Mouse (Mus musculus) spleen, postnatal 36 days (tissue): Measurements from ENCODE around the gene Hist1h4d.
A peak's percentile ranks its signal among the peaks of the same experiment; 100 is the strongest.
"Not testable (repeated sequence)": the region's sequence is repeated elsewhere in the genome, so short reads cannot be mapped to it uniquely, and the experiment has no call there.

ENCODE experiments used
- DNase-seq, 2 experiments: peaks; one replicate each; pipeline ENCODE4 v3.0.0; 2022; ENCODE audit warnings: low spot score in 2 of 2, mixed read lengths in 1 of 2

Hist1h4d gene

GRCm38 (mm10) chr13:23573034-23573897 is 8.1 kb upstream of the Hist1h4d start:
- not testable (repeated sequence) for DNase-seq

- DNase-seq, result peak; percentile 94 to 97
Measured at GRCm38 (mm10) chr13:23573898-23574524, 7.4 kb upstream of the Hist1h4d start, which contains the start of the genes Hist1h2bf and Hist1h2ad. Gene Hist1h2bf (minus strand): TSS chr13:23574196. Gene Hist1h2ad (plus strand): TSS chr13:23574381.

GRCm38 (mm10) chr13:23574546-23575170 is 6.7 kb upstream of the Hist1h4d start:
- DNase-seq, result not testable (repeated sequence)

GRCm38 (mm10) chr13:23575271-23575851 is 6.0 kb upstream of the Hist1h4d start, which contains the start of gene Hist1h3d:
Gene Hist1h3d (plus strand): TSS chr13:23575763.
- DNase-seq, result peak; percentile 76 to 87

GRCm38 (mm10) chr13:23575864-23576313 is 5.5 kb upstream of the Hist1h4d start:
- not testable (repeated sequence) for DNase-seq

- no peak for DNase-seq
Measured at GRCm38 (mm10) chr13:23576351-23576881, 5.0 kb upstream of the Hist1h4d start.

GRCm38 (mm10) chr13:23576906-23577639 is 4.3 kb upstream of the Hist1h4d start:
- no peak for DNase-seq

- no peak for DNase-seq
Measured at GRCm38 (mm10) chr13:23577835-23578234, 3.6 kb upstream of the Hist1h4d start.

- DNase-seq, result no peak
Measured at GRCm38 (mm10) chr13:23582219-23583056, 1.0 kb downstream of the Hist1h4d start.

GRCm38 (mm10) chr13:23583387-23584068 is 2.1 kb downstream of the Hist1h4d start:
- no peak for DNase-seq

- no peak for DNase-seq
Measured at GRCm38 (mm10) chr13:23584331-23584730, 2.9 kb downstream of the Hist1h4d start.

GRCm38 (mm10) chr13:23585029-23585441 is 3.6 kb downstream of the Hist1h4d start:
- DNase-seq, result peak; percentile 74 to 83

- peak; percentile 76 to 86 for DNase-seq
Measured at GRCm38 (mm10) chr13:23585442-23586098, 4.2 kb downstream of the Hist1h4d start.

- DNase-seq, result no peak
Measured at GRCm38 (mm10) chr13:23586099-23586939, 4.9 kb downstream of the Hist1h4d start.

- no peak for DNase-seq
Measured at GRCm38 (mm10) chr13:23586940-23587225, 5.5 kb downstream of the Hist1h4d start.

- no peak for DNase-seq
Measured at GRCm38 (mm10) chr13:23591206-23591605, 9.8 kb downstream of the Hist1h4d start.

- not testable (repeated sequence) for DNase-seq
Measured at GRCm38 (mm10) chr13:23591886-23592285, 10.5 kb downstream of the Hist1h4d start.

- no peak for DNase-seq
Measured at GRCm38 (mm10) chr13:23592614-23593013, 11.2 kb downstream of the Hist1h4d start.
